Mouse (Mus musculus) gastrocnemius, postnatal 36 days (tissue): ENCODE measurements around the gene Sec31a. TPM values are rescaled to one million over a fixed set of nuclear protein-coding genes. Genes with fewer than 3 reads are reported as not detected.

ENCODE experiments used
- DNase-seq, 2 experiments: peaks; one replicate each; pipeline ENCODE4 v3.0.0; 2022
- intact Hi-C: fragments of 180-260 bp; cut with DNase I; formaldehyde crosslinking; loops from one replicate; pipeline ENCODE4 v1.15.1; 2025
- total RNA-seq, 2 experiments: library from RNA; stranded (reverse); gene quantifications; 2 replicates each; pipeline ENCODE4 v1.2.3; 2021

The Sec31a gene
- total RNA-seq, 2 experiments from 2014 or later: 50.8 to 59.9 TPM

- intact Hi-C loops: no loop called here
- no peak for DNase-seq
Measured at GRCm38 (mm10) chr5:100358334-100358733, 57.7 kb downstream of the Sec31a start.

- DNase-seq: no peak
- intact Hi-C loops: no loop called here
Measured at GRCm38 (mm10) chr5:100354644-100355043, 61.4 kb downstream of the Sec31a start.

GRCm38 (mm10) chr5:100352986-100353848 is 62.8 kb downstream of the Sec31a start:
- no peak for DNase-seq
- intact Hi-C loops: no loop called here

- intact Hi-C loops: no loop called here
- DNase-seq: no peak
Measured at GRCm38 (mm10) chr5:100350907-100351456, 65.1 kb downstream of the Sec31a start.

DNA sequence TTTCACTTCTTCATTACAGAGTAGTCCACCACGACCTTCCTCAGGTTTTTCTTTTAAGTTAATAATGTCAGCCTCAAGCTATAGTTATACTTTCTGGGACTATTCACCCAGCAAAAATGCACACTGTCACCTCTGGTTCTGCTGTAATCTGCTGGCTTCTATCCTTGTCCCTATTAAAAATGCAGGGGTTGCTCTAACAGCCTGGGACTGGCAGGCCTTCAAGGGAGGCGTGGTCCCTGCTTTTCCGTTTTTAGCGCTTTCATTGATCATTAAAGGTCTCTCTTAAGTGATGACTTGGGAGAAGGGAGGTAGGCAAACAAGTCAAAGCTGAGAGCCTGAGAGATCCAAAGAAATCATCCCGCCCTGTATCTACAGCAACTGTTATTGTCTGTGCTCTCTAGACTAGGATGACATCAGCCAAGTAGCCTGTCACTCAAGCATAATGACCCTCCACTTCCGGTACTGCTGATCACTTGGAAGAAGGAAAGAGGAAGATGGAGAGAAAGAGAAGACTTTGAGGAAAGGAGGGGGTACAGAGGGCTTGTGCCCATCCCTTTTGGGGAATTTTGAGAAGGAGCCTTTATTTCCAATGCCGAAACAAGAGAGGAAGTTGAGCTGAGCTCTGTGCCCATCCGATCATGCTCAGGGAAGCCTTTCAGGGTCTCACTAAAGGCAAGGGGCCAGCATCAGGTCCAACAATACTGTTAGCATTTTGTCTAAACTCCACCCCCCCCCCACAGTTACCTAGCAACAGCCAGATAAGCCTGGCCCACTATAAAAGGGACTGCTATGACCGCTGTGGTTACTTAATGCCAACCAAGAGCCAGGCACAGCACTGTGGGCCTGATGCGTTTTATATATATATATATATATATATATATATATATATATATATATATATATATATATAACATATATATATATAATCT is 66.5 kb downstream of the Sec31a start:
- no peak for DNase-seq
- intact Hi-C loops: no loop called here

DNA sequence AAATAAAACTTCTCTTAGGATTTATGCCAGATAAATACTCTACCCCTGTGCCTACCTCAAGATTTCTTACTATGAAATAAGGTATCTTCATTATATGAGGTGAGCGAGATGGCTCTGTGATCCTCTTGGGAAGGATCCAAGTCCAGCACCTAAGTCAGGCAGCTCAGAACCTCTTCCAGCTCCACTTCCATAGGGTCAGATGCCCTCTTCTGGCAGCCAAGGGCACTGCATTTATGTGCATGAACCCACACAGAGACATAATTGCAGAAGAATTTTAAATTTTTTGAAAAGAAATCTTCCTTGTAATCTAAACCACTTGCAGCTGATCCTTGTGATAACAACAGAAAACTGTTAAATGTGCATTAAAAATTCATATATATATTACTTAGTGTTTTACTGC is 70.9 kb downstream of the Sec31a start:
- intact Hi-C loops: no loop called here
- no peak for DNase-seq

DNA sequence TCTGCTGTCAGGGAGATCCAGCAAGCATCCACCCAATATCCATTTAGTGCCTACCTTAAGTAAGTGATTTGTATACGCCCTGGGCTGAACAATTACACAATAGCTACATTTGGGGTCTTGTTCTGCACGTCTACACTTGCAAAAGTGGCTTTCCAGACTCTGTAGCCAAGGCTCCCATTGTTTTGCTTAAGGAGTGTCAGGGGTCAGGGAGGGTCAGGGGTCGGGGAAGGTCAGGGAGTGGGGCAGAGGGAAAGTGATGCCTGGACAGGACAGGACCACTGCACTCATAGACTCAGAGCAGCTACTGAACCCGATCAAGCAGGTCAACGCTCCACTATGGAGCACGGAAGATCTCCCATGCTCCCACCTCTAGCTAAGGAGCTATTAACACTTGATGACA is 72.9 kb downstream of the Sec31a start:
- intact Hi-C loops: no loop called here
- no peak for DNase-seq

DNA sequence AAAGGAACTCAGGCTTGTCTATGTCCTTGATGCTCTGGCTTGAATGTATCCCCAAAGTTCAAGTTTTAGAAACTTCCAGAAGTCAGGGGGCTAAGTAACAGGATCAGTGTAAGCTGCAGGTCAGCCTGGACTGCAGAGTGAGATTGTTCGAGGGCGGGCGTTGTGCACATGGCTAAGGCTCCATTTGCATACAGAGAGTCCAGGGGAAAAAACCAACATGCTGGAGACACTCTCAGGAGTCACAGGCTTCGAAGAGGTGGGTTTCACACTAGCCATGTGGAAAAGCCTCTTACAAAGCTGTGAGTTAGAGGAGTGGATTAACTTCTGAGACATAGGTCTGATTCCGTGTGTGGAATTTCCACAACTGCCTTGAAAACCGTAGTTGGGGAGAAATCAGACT is 73.6 kb downstream of the Sec31a start:
- intact Hi-C loops: no loop called here

DNA sequence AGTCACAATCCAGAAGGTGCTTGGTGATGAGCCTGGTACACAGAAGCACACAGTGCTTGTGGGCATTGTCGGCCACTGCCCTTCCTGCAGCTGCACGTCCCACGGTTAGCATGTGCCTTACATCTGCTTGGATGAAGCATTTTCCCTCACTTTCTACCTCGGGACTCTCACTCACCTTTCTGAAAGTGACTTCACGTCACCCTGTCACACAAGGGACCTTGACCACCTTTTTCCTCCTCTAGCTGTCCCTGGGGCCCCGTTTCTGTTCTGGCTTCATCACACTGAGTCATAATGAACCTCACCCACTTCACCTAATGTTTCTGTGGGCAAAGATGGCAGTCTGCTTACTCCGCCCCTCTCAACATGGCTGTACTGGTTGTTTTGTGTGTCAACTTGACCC is 75.0 kb downstream of the Sec31a start:
- no peak for DNase-seq
- intact Hi-C loops: no loop called here

More for the DNA sequence above, 73.6 kb downstream of the Sec31a start:
- no peak for DNase-seq

DNA sequence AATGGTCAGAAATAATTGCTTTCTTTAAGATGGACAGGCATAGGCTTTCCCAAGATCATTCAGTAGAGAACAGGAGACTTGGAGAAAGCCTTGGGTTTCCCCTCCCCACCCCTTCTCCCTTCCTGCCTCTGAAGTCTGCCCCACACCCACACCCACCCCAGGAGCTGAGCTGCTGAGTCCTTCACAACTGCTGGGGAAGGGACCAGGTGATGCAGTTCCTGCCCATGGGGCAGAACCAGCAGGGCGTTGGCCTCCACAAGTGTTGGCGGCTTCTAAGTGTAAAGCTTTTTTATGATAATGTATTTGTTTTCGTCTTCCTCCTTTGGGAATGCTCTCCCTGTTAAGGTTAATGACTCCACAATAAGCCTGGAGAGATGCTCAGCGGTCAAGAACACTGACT is 78.2 kb downstream of the Sec31a start:
- DNase-seq: no peak
- intact Hi-C loops: no loop called here

GRCm38 (mm10) chr5:100336876-100337275 is 79.2 kb downstream of the Sec31a start:
- intact Hi-C loops: no loop called here
- DNase-seq: no peak

GRCm38 (mm10) chr5:100335581-100336080 is 80.4 kb downstream of the Sec31a start:
- intact Hi-C loops: no loop called here
- DNase-seq: no peak

GRCm38 (mm10) chr5:100334686-100335085 is 81.3 kb downstream of the Sec31a start:
- DNase-seq: no peak
- intact Hi-C loops: no loop called here

DNA sequence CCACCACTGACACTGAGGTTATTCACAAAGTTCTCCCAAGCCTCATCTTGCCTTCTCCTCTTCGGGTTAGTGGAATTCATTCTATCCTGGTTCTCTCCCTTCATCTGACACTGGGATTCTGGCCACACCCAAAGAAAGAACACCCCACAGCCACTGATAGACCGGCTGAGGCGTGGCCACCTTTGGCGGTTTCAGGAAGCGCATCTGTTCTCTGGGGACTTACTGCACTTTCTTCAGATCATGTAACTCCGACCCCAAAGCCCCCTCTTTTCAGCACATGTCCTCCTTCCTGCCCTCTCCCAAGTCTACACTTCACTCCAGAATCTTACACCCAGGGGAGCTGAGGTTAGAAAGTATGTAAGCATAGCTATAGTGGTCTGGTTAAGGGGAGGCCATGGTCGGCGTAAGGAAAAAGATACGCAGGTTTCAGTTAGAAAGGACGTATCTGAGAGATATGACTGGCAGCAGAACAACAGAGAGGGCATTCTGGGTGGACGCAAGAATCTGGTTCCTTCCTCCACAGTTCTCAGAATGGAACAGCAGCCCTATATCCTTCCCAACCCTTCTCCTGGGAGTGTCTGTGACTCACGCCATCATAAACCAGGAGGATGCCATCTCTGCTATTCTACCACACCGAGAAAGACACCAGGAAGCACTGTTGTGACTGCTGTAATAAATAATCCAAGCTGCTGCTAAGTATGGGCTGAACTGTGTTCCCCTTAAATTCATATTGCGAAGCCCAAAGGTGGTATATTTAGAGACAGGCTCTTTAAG is 82.2 kb downstream of the Sec31a start:
- intact Hi-C loops: no loop called here
- DNase-seq: no peak

- DNase-seq: no peak
- intact Hi-C loops: no loop called here
Measured at GRCm38 (mm10) chr5:100332300-100333004, 83.6 kb downstream of the Sec31a start.

- intact Hi-C loops: no loop called here
- no peak for DNase-seq
Measured at GRCm38 (mm10) chr5:100331636-100332035, 84.4 kb downstream of the Sec31a start.

- DNase-seq: peak; percentile 54 to 62
- intact Hi-C loops: loop anchor here (5.0 kb wide), 2 partner anchors 70 to 250 kb away; no protein-coding TSS in a partner anchor
Measured at GRCm38 (mm10) chr5:100322081-100322480, 94.0 kb downstream of the Sec31a start.

DNA sequence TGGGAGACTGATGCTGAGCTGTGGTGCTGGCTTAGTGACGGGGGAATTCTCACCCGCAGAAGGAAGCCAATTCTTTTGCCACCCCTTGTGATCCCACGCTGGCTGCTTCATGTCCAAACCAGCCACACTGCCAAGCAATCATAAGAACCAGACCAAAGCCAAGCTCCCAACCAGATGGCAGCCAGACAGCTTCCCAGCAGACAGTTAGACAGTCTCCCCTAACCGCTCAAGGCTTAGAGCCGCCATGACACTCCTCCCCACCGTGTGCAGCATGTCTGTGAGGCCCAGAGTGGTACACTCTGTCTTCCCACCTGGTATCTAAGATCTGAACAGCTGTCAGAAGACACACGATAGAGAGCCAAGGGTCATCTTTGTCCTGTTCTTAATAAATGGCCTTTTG is 98.2 kb downstream of the Sec31a start:
- intact Hi-C loops: no loop called here

GRCm38 (mm10) chr5:100317010-100317409 is 99.0 kb downstream of the Sec31a start:
- intact Hi-C loops: no loop called here
- DNase-seq: no peak

More for the DNA sequence above, 98.2 kb downstream of the Sec31a start:
- no peak for DNase-seq
